Mouse (Mus musculus) lung, embryonic 14.5 days (tissue): ENCODE data around the gene Ptprd. TPM values are rescaled to one million over a fixed set of nuclear protein-coding genes. Genes with fewer than 3 reads are reported as not detected.
A peak's percentile ranks its signal among the peaks of the same experiment; 100 is the strongest.

Experiments used
- ATAC-seq: fragments of 200-750 bp; cut with Nextera tagmentation; 2 replicates; pipeline ENCODE4 v1.8.0; 2017; ENCODE audit warnings: mild to moderate bottlenecking, moderate TSS enrichment, moderate library complexity; ENCODE audit not compliant: insufficient read depth
- DNase-seq: peaks from one replicate; pipeline ENCODE4 v3.0.0-alpha.2; 2015
- H3K27ac ChIP-seq: fragments of 300-500 bp; sonication (generic); 2 replicates; pipeline ENCODE4 v1.5.1; 2014; ENCODE audit warnings: low read depth, mild to moderate bottlenecking, moderate library complexity
- H3K27me3 ChIP-seq: fragments of 300-500 bp; sonication (generic); 2 replicates; pipeline ENCODE4 v1.6.1; 2014; ENCODE audit warnings: low read length, control low read depth; ENCODE audit not compliant: insufficient read depth
- H3K36me3 ChIP-seq: fragments of 300-500 bp; sonication (generic); 2 replicates; pipeline ENCODE4 v1.6.1; 2014; ENCODE audit warnings: control low read depth; ENCODE audit not compliant: insufficient read depth
- H3K4me1 ChIP-seq: fragments of 300-500 bp; sonication (generic); 2 replicates; pipeline ENCODE4 v1.6.1; 2014; ENCODE audit warnings: antibody characterized with exemption, control low read depth; ENCODE audit not compliant: insufficient read depth
- H3K4me2 ChIP-seq: fragments of 300-500 bp; sonication (generic); 2 replicates; pipeline ENCODE4 v1.6.1; 2014; ENCODE audit warnings: mild to moderate bottlenecking
- H3K4me3 ChIP-seq: fragments of 300-500 bp; sonication (generic); 2 replicates; pipeline ENCODE4 v1.5.1; 2014; ENCODE audit warnings: low read depth, low read length
- H3K9ac ChIP-seq: fragments of 300-500 bp; sonication (generic); 2 replicates; pipeline ENCODE4 v1.6.1; 2014
- H3K9me3 ChIP-seq: fragments of 300-500 bp; sonication (generic); 2 replicates; pipeline ENCODE4 v1.6.1; 2016; ENCODE audit warnings: low read depth, low read length, control low read depth
- CTCF ChIP-seq: IDR thresholded peaks from 2 replicates; pipeline ENCODE4 v1.5.1; 2016; ENCODE audit warnings: antibody characterized with exemption, low read depth
- WGBS: fragments of 180-500 bp; shearing (Covaris S2); extraction: QIAGEN DNeasy Blood & Tissue Kit; methylation state at CpG from one replicate; pipeline ENCODE4 v1.1.7; 2014; 5-methylcytosine and 5-hydroxymethylcytosine counted together
- polyA plus RNA-seq: library from polyadenylated mRNA; unstranded; fragments of >200 nt; fragmentation: Nextera tagmentation; extraction: Ambion mirVana; gene quantifications from 2 replicates; pipeline ENCODE4 v1.2.1, GENCODE M21; 2014

Gene Ptprd
- polyA plus RNA-seq, 1 experiment from 2014 or later: 25.3 TPM

GRCm38 (mm10) chr4:75995841-75996240, 2215.9 kb downstream of the Ptprd start:
- Histone ChIP-seq H3K9ac (no peak overlapping the region), H3K27ac (no peak overlapping the region), H3K4me2 (no peak overlapping the region), H3K4me1 (no peaks in the 10 kb centered on the region), H3K9me3 (no peaks in the 10 kb centered on the region), H3K36me3 (no peaks in the 10 kb centered on the region), H3K27me3 (no peaks in the 10 kb centered on the region), H3K4me3 (no peak overlapping the region)
- DNase-seq (no peak), ATAC-seq (no peak)
- TF ChIP-seq CTCF: no peak
- WGBS: 42% methylated on average over 4 of the region's 4 CpGs

GRCm38 (mm10) chr4:75994576-75994975, 2217.2 kb downstream of the Ptprd start:
- Histone ChIP-seq H3K27me3 (no peaks in the 10 kb centered on the region), H3K36me3 (no peaks in the 10 kb centered on the region), H3K4me3 (no peak overlapping the region), H3K9me3 (no peaks in the 10 kb centered on the region), H3K4me1 (no peaks in the 10 kb centered on the region), H3K4me2 (no peak overlapping the region), H3K27ac (no peak overlapping the region), H3K9ac (no peak overlapping the region)
- no peak for TF ChIP-seq CTCF
- 88% methylated on average over 4 of the region's 4 CpGs for WGBS
- DNase-seq: no peak
- no peak for ATAC-seq

GRCm38 (mm10) chr4:75993092-75993491, 2218.7 kb downstream of the Ptprd start:
- H3K36me3 ChIP-seq: no peaks in the 10 kb centered on the region
- H3K27me3 ChIP-seq: no peaks in the 10 kb centered on the region
- 90% methylated on average over 7 of the region's 7 CpGs for WGBS
- H3K9ac ChIP-seq: no peak overlapping the region
- ATAC-seq (no peak), DNase-seq (no peak)
- no peak overlapping the region for H3K27ac ChIP-seq
- TF ChIP-seq CTCF: no peak
- no peaks in the 10 kb centered on the region for H3K4me1 ChIP-seq
- no peak overlapping the region for H3K4me3 ChIP-seq
- H3K9me3 ChIP-seq: no peaks in the 10 kb centered on the region
- H3K4me2 ChIP-seq: no peak overlapping the region

- Histone ChIP-seq H3K27me3 (no peaks in the 10 kb centered on the region), H3K27ac (no peak overlapping the region), H3K4me1 (no peaks in the 10 kb centered on the region), H3K9me3 (no peaks in the 10 kb centered on the region), H3K36me3 (no peaks in the 10 kb centered on the region), H3K4me2 (no peak overlapping the region), H3K4me3 (no peak overlapping the region), H3K9ac (no peak overlapping the region)
- DNase-seq (no peak), ATAC-seq (no peak)
- TF ChIP-seq CTCF: no peak
- 74% methylated on average over 6 of the region's 6 CpGs for WGBS
Observed at GRCm38 (mm10) chr4:75991621-75992245, 2220.0 kb downstream of the Ptprd start.

- no peak for TF ChIP-seq CTCF
- Histone ChIP-seq H3K4me3 (no peak overlapping the region), H3K27ac (no peak overlapping the region), H3K9me3 (no peaks in the 10 kb centered on the region), H3K27me3 (no peaks in the 10 kb centered on the region), H3K4me1 (no peaks in the 10 kb centered on the region), H3K9ac (no peak overlapping the region), H3K4me2 (no peak overlapping the region), H3K36me3 (no peaks in the 10 kb centered on the region)
- DNase-seq (no peak), ATAC-seq (no peak)
- 68% methylated on average over 3 of the region's 3 CpGs for WGBS
Observed at GRCm38 (mm10) chr4:75974728-75975127, 2237.0 kb downstream of the Ptprd start.

GRCm38 (mm10) chr4:75973322-75973721, 2238.4 kb downstream of the Ptprd start:
- H3K4me1 ChIP-seq: no peaks in the 10 kb centered on the region
- ATAC-seq: no peak
- H3K4me3 ChIP-seq: no peak overlapping the region
- WGBS: 81% methylated on average over 1 of the region's 1 CpGs
- H3K9me3 ChIP-seq: no peaks in the 10 kb centered on the region
- no peak overlapping the region for H3K27ac ChIP-seq
- H3K27me3 ChIP-seq: no peaks in the 10 kb centered on the region
- H3K36me3 ChIP-seq: no peaks in the 10 kb centered on the region
- H3K9ac ChIP-seq: no peak overlapping the region
- DNase-seq: no peak
- H3K4me2 ChIP-seq: no peak overlapping the region
- TF ChIP-seq CTCF: no peak

GRCm38 (mm10) chr4:75969961-75970360, 2241.8 kb downstream of the Ptprd start:
- TF ChIP-seq CTCF: no peak
- ATAC-seq (no peak), DNase-seq (no peak)
- H3K4me3 ChIP-seq: no peak overlapping the region
- H3K27ac ChIP-seq: no peak overlapping the region
- 87% methylated on average over 2 of the region's 2 CpGs for WGBS
- H3K9me3 ChIP-seq: no peaks in the 10 kb centered on the region
- H3K27me3 ChIP-seq: no peaks in the 10 kb centered on the region
- no peak overlapping the region for H3K9ac ChIP-seq
- no peaks in the 10 kb centered on the region for H3K36me3 ChIP-seq
- no peak overlapping the region for H3K4me2 ChIP-seq
- H3K4me1 ChIP-seq: no peaks in the 10 kb centered on the region

GRCm38 (mm10) chr4:75968618-75969017, 2243.1 kb downstream of the Ptprd start:
- H3K36me3 ChIP-seq: no peaks in the 10 kb centered on the region
- ATAC-seq: peak; percentile 87
- no peak overlapping the region for H3K4me3 ChIP-seq
- H3K9me3 ChIP-seq: no peaks in the 10 kb centered on the region
- H3K9ac ChIP-seq: no peak overlapping the region
- no peak for TF ChIP-seq CTCF
- H3K27me3 ChIP-seq: no peaks in the 10 kb centered on the region
- no peak for DNase-seq
- H3K4me2 ChIP-seq: no peak overlapping the region
- H3K27ac ChIP-seq: no peak overlapping the region
- no peaks in the 10 kb centered on the region for H3K4me1 ChIP-seq
- WGBS: 65% methylated on average over 2 of the region's 2 CpGs
